Mouse (Mus musculus): ENCODE data around the gene Ccm2l. TPM values are rescaled to one million over a fixed set of nuclear protein-coding genes. Genes with fewer than 3 reads are reported as not detected.

The Ccm2l gene
- polyA plus RNA-seq, 1 experiment: not detected

DNA sequence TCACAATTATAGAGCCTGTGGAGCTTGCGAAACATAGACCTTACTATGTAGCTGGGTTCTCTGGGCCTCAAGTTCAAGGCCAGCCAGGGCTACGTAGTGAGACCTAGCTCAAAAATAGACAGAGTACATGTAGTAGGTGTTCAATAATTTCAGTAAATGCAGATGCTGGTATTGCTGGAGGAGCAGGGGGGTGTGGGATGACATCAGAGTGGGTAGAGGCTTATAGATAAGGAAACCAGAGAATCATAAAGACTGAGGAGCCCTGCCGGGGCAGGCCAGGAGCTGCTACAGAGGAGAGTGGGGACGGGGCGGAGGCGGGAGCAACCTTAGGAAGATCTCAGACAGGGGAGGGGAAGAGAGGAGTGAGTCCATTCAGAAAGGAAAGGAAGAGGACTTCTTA, 19.8 kb downstream of the Ccm2l start:
- peaks cover 6% of the 10 kb centered on the region for H3K27me3 ChIP-seq (replicated peaks)
- no peaks in the 10 kb centered on the region for H3K9me3 ChIP-seq
- H3K4me3 ChIP-seq (replicated peaks): no peak overlapping the region
- peaks cover 21% of the 10 kb centered on the region for H3K4me1 ChIP-seq
- H3K36me3 ChIP-seq (replicated peaks; ENCODE audit: low read length): no peaks in the 10 kb centered on the region
- TF ChIP-seq FLI1 (IDR thresholded peaks at IDR 0.05; ENCODE audit: low read length) (no peak), GATA1 (IDR thresholded peaks at IDR 0.05; ENCODE audit: borderline replicate concordance, low read length) (no peak)

DNA sequence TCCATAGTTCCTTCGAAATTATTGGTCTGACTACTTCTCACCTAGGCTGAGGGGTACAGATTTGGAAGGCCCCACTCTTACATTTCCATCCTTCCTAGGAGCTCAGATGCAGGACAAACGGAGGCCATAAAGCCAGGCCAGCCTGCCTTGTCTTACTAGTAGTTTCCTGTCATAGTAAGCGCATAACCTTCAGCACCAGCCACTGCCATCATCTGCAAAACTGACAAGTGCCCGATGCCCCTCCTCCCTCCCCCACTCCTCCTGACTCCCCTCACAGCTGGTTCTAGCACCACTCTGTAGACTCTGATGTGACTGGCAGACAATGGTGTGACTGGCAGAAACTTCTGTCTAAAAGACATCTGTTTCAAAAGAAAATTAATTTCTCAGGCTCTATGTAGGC, 20.4 kb downstream of the Ccm2l start:
- Histone ChIP-seq H3K4me3 (replicated peaks) (no peak overlapping the region), H3K27me3 (replicated peaks) (peaks cover 4% of the 10 kb centered on the region), H3K4me1 (peaks cover 26% of the 10 kb centered on the region), H3K9me3 (no peaks in the 10 kb centered on the region), H3K36me3 (replicated peaks; ENCODE audit: low read length) (no peaks in the 10 kb centered on the region)
- TF ChIP-seq FLI1 (IDR thresholded peaks at IDR 0.05; ENCODE audit: low read length) (no peak), GATA1 (IDR thresholded peaks at IDR 0.05; ENCODE audit: borderline replicate concordance, low read length) (no peak)

DNA sequence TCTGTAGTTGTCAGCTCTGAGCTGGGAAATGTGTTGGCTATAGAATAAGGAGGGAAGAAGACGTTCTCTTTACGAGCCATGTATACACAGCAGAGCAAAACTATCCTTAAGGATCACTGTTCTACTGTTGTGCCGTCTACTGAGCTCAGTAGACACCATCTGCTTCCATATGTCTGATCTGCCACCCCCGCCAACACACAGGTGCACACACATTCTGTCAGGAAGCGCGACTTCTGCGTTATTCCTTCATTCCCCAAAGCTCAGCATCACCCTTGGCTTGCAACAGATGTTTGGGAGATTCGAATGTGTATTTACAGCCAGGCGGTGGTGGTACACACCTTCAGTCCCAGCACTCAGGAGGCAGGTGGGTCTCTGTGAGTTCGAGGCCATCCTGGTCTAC, 21.3 kb downstream of the Ccm2l start:
- Histone ChIP-seq H3K9me3 (no peaks in the 10 kb centered on the region), H3K27me3 (replicated peaks) (peaks cover 5% of the 10 kb centered on the region), H3K4me1 (peaks cover 29% of the 10 kb centered on the region), H3K4me3 (replicated peaks) (no peak overlapping the region), H3K36me3 (replicated peaks; ENCODE audit: low read length) (no peaks in the 10 kb centered on the region)
- TF ChIP-seq GATA1 (IDR thresholded peaks at IDR 0.05; ENCODE audit: borderline replicate concordance, low read length): no peak

DNA sequence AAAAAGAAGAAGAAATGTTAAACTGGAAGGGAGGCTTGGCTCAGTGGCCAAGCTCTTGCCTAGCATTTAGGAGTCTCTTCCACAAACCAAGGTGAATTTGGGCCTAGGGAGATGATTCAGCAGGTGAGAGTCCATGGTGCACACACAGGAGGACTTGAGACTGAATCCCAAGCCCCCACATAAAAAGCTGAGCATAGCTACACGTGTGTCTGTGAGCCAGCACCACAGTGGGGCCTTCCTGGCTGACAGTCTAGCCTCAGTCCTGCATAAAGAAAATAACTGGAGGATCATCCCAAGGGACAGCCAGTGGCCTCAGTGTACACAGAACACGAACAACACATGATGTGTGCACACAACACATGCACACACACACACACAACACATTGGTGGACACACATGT, 23.6 kb downstream of the Ccm2l start:
- no peaks in the 10 kb centered on the region for H3K9me3 ChIP-seq
- H3K4me1 ChIP-seq: peaks cover 29% of the 10 kb centered on the region
- TF ChIP-seq GATA1 (IDR thresholded peaks at IDR 0.05; ENCODE audit: borderline replicate concordance, low read length) (no peak), FLI1 (IDR thresholded peaks at IDR 0.05; ENCODE audit: low read length) (no peak)
- H3K4me3 ChIP-seq (replicated peaks): no peak overlapping the region
- no peaks in the 10 kb centered on the region for H3K36me3 ChIP-seq (replicated peaks; ENCODE audit: low read length)
- H3K27me3 ChIP-seq (replicated peaks): peaks cover 9% of the 10 kb centered on the region

DNA sequence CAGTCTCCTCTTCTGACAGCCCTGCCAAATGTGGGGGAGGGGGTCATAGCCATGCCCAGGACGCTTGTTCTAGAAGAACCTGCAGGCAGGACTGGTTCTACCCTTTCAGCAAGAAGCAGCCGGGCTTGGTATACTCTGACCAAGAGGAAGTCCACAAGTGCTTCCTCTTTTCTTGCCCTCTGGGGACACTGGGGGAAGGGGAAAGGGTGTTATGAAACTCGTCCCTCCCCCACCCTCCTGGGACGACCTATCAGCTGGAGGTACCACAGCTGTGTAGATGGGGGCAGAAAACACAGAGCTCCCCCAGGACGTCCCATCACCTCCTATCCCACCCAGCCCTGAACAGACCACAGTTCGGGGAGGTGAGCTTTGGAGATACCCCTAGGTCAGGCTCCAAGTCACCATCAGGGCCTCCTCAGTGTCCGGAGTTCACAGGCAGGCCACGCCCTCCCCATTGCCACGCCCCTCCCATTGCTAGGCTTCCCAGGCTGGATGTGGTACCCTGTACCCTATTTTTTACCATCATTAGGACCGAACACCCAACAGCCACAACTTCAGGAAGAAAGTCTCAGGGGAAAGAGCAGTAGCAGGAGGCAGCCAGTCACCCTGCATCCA, 24.9 kb downstream of the Ccm2l start:
- H3K4me3 ChIP-seq (replicated peaks): peak overlapping the region; percentile 29
- H3K27me3 ChIP-seq (replicated peaks): peaks cover 9% of the 10 kb centered on the region
- TF ChIP-seq GATA1 (IDR thresholded peaks at IDR 0.05; ENCODE audit: borderline replicate concordance, low read length): no peak
- TF ChIP-seq FLI1 (IDR thresholded peaks at IDR 0.05; ENCODE audit: low read length): no peak
- no peaks in the 10 kb centered on the region for H3K9me3 ChIP-seq
- H3K36me3 ChIP-seq (replicated peaks; ENCODE audit: low read length): no peaks in the 10 kb centered on the region
- H3K4me1 ChIP-seq: peaks cover 22% of the 10 kb centered on the region

DNA sequence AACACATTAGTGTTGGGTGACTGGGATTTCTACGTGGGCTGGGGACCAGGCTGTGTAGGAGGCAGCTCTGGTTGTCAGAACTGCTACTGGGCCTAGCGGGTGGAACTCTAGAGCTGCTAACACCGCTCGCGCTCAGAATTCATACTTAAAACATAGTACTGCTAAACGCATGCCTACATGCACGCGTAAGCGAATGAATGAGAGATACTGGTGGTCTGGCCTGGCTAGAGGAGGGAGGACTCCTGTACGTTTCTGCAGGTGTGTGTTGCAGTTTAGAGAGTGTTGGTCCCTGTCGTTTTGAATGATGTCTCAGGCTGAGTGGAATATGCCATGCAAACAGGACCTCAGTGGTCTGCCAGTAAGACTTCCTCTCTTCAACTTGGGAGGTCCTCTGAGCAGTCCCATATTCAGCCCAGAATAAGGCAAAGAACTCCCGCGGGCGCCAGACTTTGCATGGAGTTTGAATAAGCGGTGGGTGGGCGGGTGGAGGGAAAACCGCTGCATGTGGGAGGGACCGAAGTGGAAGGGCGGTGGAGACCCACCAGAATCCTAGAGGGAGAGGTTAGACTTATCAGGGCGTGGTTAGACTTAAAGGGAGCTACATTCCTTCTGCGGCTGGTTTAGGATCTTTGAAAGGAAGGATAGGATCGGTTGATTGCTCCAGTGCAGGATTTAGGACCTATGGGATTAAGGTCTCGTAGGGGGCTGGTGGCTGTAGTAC, 41.5 kb downstream of the Ccm2l start:
- peaks cover 94% of the 10 kb centered on the region for H3K27me3 ChIP-seq (replicated peaks)

DNA sequence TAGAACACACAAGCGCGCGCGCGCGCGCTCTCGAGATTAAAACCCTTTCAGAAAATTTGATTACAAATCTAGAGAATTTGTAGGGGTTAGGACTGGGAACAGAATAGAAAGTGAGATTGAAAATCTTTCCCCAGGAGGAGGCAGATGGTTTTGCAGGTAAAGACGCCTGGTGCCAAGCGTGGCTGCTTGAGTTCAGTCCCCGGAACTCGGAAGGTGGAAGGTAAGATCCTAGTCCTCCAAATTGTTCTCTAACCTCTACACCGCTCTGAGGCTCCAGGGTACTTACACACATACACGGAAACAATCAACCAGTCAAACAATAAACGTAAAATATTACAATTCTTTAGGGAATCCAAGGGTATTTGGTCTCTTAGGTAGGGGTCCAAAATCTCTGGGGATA, 42.0 kb downstream of the Ccm2l start:
- TF ChIP-seq FLI1 (IDR thresholded peaks at IDR 0.05; ENCODE audit: low read length): no peak
- TF ChIP-seq GATA1 (IDR thresholded peaks at IDR 0.05; ENCODE audit: borderline replicate concordance, low read length): no peak
- Histone ChIP-seq H3K36me3 (replicated peaks; ENCODE audit: low read length) (no peaks in the 10 kb centered on the region), H3K27me3 (replicated peaks) (peaks cover 95% of the 10 kb centered on the region), H3K4me3 (replicated peaks) (no peak overlapping the region), H3K9me3 (no peaks in the 10 kb centered on the region), H3K4me1 (peaks cover 12% of the 10 kb centered on the region)

More for the DNA sequence above, 41.5 kb downstream of the Ccm2l start:
- peaks cover 12% of the 10 kb centered on the region for H3K4me1 ChIP-seq
- TF ChIP-seq GATA1 (IDR thresholded peaks at IDR 0.05; ENCODE audit: borderline replicate concordance, low read length): no peak
- TF ChIP-seq FLI1 (IDR thresholded peaks at IDR 0.05; ENCODE audit: low read length): no peak
- H3K9me3 ChIP-seq: no peaks in the 10 kb centered on the region
- H3K36me3 ChIP-seq (replicated peaks; ENCODE audit: low read length): no peaks in the 10 kb centered on the region
- H3K4me3 ChIP-seq (replicated peaks): no peak overlapping the region

DNA sequence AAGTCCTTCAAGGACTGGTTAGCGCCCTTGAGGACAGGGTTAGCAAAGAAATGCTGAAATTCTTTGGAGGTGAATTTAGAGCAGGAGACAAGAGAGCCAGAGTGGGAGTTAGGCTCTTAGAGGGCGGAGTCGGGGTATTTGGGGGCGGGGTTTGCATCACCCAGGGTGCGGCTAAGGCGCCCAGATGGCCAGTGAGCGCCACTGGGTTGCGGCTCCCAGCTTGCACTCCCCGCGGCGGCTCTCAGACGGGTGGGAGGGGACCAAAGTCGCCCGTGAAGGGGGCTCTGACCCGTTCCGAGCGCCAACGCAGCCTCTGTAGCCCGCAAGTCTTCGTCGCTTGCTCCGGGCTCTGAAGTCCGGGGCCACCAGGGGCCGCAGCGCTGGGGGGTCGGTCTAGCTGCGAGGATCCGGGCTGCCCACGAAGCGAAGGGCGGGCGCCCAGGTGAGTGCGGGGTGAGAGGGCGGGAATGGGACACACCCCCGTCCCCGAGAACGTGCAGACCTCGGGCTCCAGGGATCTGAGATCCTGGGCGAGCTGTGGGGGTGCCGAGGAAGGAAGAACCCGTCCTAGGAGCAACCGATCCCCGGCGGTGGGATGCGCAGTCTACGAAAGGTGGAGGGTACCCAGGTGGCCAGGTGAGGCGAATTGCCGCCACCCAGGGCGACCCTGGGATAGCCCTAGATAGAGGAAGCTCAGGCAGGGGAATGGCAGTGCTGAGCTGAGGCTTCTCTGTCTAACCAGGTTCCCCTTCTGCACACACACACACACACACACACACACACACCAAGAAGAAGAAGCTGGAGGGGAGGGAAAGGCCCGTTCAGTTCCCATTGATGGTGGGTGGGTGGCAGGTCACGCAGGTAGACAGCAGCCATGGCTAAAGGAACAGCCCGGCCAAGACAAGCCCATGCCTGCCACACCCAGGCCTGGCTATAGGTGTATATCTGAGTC, 42.8 kb downstream of the Ccm2l start, which contains the start of gene Hck:
Gene Hck, plus strand, starts transcription at position 156 of the 952 bp plus-strand sequence.
- Histone ChIP-seq H3K36me3 (replicated peaks; ENCODE audit: low read length) (no peaks in the 10 kb centered on the region), H3K27me3 (replicated peaks) (peaks cover 95% of the 10 kb centered on the region), H3K9me3 (no peaks in the 10 kb centered on the region), H3K4me1 (peaks cover 12% of the 10 kb centered on the region), H3K4me3 (replicated peaks) (peak within 1 kb of the TSS; percentile 89)
- TF ChIP-seq FLI1 (IDR thresholded peaks at IDR 0.05; ENCODE audit: low read length): no peak
- no peak for TF ChIP-seq GATA1 (IDR thresholded peaks at IDR 0.05; ENCODE audit: borderline replicate concordance, low read length)

DNA sequence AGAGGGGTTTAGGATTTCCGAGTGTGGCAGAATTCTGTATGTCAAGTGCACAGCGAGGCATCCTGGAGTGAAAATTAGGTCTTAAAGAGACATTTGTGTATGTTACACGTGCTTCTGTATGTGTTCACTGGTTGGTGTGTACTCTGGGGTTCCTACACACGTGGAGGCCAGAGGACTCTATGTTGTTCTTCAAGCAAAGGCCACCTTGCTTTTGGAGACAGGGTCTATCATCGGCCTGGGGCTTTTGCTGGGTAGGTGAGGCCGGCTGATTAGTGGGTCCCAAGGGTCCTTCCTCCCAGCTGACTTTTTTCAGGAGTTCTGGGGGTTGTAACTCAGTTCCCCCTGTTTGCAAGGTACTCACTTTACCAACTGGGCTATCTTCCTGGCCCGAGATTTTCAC, 43.8 kb downstream of the Ccm2l start:
- TF ChIP-seq FLI1 (IDR thresholded peaks at IDR 0.05; ENCODE audit: low read length) (no peak), GATA1 (IDR thresholded peaks at IDR 0.05; ENCODE audit: borderline replicate concordance, low read length) (no peak)
- H3K4me1 ChIP-seq: peaks cover 12% of the 10 kb centered on the region
- peaks cover 95% of the 10 kb centered on the region for H3K27me3 ChIP-seq (replicated peaks)
- no peaks in the 10 kb centered on the region for H3K9me3 ChIP-seq
- H3K4me3 ChIP-seq (replicated peaks): peak overlapping the region; percentile 89
- no peaks in the 10 kb centered on the region for H3K36me3 ChIP-seq (replicated peaks; ENCODE audit: low read length)
